Mouse (Mus musculus) thymus, adult 18-20 months (tissue): ENCODE results near the gene Cnnm3.
A peak's percentile ranks its signal among the peaks of the same experiment; 100 is the strongest.

ENCODE experiments used
- DNase-seq, 2 experiments: peaks; one replicate each; pipeline ENCODE4 v3.0.0; 2022; ENCODE audit warnings: mixed read lengths in 2 of 2

Gene Cnnm3

GRCm38 (mm10) chr1:36538727-36539126 is 27.1 kb downstream of the Cnnm3 start:
- no peak for DNase-seq

GRCm38 (mm10) chr1:36539186-36539585 is 27.5 kb downstream of the Cnnm3 start, which contains the start of gene Gm42417:
TSS of gene Gm42417 (minus strand) at chr1:36539429.
- DNase-seq = no peak

GRCm38 (mm10) chr1:36540132-36540531 is 28.5 kb downstream of the Cnnm3 start:
- DNase-seq = no peak

- no peak for DNase-seq
Measured at GRCm38 (mm10) chr1:36540807-36541206, 29.1 kb downstream of the Cnnm3 start.

GRCm38 (mm10) chr1:36541844-36542243 is 30.2 kb downstream of the Cnnm3 start:
- no peak for DNase-seq

- no peak for DNase-seq
Measured at GRCm38 (mm10) chr1:36542925-36543324, 31.3 kb downstream of the Cnnm3 start.

- no peak for DNase-seq
Measured at GRCm38 (mm10) chr1:36545382-36545781, 33.7 kb downstream of the Cnnm3 start.

- DNase-seq = peak in 1 of 2 experiments; percentile 38
Measured at GRCm38 (mm10) chr1:36545845-36546600, 34.4 kb downstream of the Cnnm3 start.

- peak; percentile 96 to 97 for DNase-seq
Measured at GRCm38 (mm10) chr1:36546888-36547471, 35.3 kb downstream of the Cnnm3 start, which contains the start of gene Ankrd39. TSS of gene Ankrd39 (minus strand) at chr1:36547445.

- DNase-seq = no peak
Measured at GRCm38 (mm10) chr1:36547981-36548598, 36.4 kb downstream of the Cnnm3 start.

GRCm38 (mm10) chr1:36548771-36549170 is 37.1 kb downstream of the Cnnm3 start:
- DNase-seq = no peak

GRCm38 (mm10) chr1:36549491-36549890 is 37.8 kb downstream of the Cnnm3 start:
- no peak for DNase-seq

GRCm38 (mm10) chr1:36550075-36550863 is 38.6 kb downstream of the Cnnm3 start:
- no peak for DNase-seq

- DNase-seq = no peak
Measured at GRCm38 (mm10) chr1:36551904-36552303, 40.2 kb downstream of the Cnnm3 start.

GRCm38 (mm10) chr1:36552506-36552905 is 40.8 kb downstream of the Cnnm3 start:
- DNase-seq = no peak

- no peak for DNase-seq
Measured at GRCm38 (mm10) chr1:36554633-36555399, 43.1 kb downstream of the Cnnm3 start.

GRCm38 (mm10) chr1:36555798-36556395 is 44.2 kb downstream of the Cnnm3 start:
- DNase-seq = no peak

- DNase-seq = peak; percentile 76 to 78
Measured at GRCm38 (mm10) chr1:36556553-36557456, 45.1 kb downstream of the Cnnm3 start.

GRCm38 (mm10) chr1:36557457-36558011 is 45.9 kb downstream of the Cnnm3 start:
- DNase-seq = peak in 1 of 2 experiments; percentile 34
